Mouse (Mus musculus): ENCODE data around the gene Immp2l.

The Immp2l gene

DNA sequence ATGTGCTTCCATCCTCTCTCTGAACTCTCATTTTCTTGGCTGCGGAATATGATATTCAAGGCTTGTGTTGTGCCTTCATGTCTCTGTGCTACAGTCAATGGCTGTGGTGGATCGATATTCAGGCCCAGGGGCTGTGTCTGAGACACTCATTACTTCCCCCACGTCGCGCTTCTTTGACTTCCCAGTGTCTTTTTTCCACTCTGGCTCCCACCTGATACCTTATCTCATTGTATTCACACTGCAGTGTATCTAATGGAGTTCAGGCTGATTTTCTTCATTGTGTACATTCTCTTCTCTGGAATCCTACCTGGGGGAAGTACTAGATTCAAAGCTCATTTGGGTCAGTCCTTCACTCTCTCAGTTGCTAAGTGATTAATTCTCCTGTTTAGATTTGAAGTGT lies 27.1 kb downstream of the Immp2l start:
- no peak for DNase-seq

DNA sequence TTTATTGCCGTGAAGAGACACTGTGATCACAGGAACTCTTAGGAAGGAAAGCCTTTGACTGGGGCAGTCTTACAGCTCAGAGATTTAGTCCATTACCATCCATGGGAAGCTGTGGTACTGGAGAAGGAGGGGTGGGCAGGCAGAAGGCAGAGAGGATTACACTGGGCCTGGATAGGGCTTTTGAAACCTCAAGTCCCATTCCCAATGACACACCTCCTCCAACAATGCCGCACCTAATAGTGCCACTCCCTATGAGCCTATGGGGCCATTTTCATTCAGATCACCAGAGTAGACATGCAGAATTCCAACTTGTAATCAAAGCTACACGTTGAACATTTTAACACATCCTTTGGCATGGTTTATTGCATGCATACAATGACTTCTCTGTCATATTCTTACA lies 29.0 kb downstream of the Immp2l start:
- no peak for DNase-seq

- no peak for DNase-seq
These were observed 30.3 kb downstream of the Immp2l start for GRCm38 (mm10) chr12:41054006-41054791.

GRCm38 (mm10) chr12:41055941-41056340 lies 32.1 kb downstream of the Immp2l start:
- DNase-seq: no peak

GRCm38 (mm10) chr12:41063281-41063680 lies 39.4 kb downstream of the Immp2l start:
- no peak for DNase-seq

DNA sequence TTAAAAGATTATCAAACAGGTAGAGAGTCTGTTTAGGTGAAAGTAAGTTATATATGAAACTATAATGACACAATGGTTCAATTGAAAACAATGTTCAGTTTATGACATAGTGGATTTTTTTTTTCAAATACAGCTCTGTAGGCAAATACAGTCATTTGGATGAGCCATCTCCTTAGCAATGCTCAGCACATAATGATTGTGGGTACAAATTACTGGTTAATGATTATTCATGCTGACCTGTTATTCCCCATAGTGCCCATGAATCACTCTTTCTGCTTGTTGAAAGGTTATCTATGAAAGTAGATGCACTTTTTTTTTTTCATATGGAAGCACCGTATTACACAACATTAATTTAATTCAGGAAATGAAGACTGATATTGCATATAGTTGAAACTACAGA lies 58.0 kb downstream of the Immp2l start:
- DNase-seq: no peak

- DNase-seq: no peak
These were observed 60.6 kb downstream of the Immp2l start for GRCm38 (mm10) chr12:41084370-41085089.

DNA sequence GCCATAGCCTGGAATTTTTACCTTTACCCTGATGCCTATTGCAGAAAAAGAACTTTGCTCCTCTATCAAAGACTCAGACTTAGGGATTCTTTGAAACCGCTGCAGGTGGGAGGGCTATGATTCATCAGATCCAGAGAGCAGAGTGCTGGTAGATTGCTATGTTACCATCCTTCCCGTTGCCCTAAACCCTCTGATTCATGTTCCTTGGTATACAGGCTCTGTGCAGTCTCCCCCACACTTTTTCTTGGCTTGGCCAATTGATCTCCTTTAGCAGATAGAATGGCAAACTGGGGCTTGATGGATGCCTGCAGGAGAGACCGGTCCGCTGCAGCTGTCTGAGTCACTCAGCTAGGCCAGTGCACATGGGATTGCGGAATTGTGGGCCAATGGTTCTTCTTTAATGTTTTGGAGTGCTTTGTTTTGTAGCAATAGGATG lies 66.1 kb downstream of the Immp2l start:
- peak; percentile 79 for DNase-seq

GRCm38 (mm10) chr12:41090771-41091170 lies 66.9 kb downstream of the Immp2l start:
- DNase-seq: peak; percentile 39

GRCm38 (mm10) chr12:41091316-41091715 lies 67.4 kb downstream of the Immp2l start:
- peak; percentile 31 for DNase-seq

- DNase-seq: peak; percentile 46
These were observed 72.2 kb downstream of the Immp2l start for GRCm38 (mm10) chr12:41096045-41096444.

DNA sequence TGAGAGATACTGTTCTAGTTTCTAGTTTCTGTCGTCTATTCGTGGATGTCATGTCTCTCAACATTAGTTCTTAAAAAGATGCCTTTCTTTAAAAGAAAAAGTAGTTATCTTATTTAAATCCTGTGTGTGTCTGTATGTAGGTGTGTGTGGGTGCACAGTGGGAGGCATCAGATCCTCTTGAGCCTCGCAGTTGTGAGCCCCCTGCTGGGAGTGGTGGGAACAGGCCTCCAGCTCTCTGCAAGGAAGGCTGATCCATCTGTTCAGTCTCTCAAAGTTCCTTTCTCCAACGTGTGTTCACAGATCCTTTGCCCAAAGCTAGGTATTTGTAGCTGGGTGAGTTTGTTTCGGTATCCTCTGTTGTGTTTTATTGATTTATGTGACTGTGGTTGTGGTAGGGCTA lies 73.5 kb downstream of the Immp2l start:
- DNase-seq: peak; percentile 73

DNA sequence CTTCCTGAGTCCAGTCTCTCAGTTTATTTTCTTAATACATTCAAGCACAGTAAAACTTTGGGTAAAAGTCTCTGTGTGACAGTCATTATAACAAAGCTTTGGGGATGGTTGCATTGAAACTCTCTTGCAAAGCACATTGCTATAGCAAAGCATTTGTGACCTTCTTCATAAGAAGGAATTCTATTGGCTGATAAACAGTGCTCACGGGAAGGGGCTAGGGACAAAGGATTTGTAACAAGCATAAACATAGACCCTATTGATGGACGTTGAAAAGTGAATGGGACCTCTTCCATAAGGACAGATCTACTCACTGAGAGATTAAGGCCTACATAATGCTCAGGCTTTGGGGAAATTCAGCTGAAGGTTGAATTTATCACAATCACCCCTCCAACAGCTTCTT lies 85.1 kb downstream of the Immp2l start:
- peak; percentile 21 for DNase-seq

- peak; percentile 58 for DNase-seq
These were observed 87.6 kb downstream of the Immp2l start for GRCm38 (mm10) chr12:41111456-41111855.

DNA sequence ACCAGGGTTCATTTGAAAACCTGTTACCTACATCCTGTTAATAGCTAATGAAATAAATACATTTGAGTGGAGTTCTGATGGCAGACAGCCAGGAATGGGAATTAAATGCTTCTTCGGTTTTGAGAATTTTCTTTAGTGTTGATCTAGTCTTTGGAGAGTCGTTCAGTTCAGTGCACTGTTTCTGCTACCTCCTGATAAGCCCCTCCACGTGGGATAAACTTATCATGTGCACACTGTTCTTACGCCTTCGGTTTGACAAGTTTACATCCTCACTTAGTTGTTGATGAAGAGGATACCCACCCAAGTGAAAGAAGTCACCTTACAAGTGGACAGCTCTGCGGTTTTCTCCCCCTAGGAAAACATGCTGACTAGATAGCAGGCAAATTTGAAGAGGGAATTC lies 88.2 kb downstream of the Immp2l start:
- peak; percentile 36 for DNase-seq

DNA sequence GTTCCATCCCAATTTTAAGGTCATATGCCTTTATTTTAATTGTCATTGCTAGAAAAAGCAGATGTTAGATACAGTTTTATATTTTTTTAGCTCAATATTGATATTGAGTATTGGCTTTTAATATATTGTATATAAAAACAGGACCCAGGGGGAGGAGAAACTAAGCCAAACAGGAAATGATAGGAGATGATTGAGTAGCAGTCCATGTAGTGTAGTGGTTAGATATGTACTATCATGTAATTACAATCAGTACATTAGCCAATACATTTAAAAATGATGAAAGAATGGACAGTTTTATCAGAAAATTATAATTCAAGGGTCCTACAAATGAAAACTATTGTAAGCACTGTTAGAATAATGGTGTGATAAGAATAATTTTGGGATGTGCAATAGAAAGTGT lies 94.5 kb downstream of the Immp2l start:
- peak; percentile 1 for DNase-seq

DNA sequence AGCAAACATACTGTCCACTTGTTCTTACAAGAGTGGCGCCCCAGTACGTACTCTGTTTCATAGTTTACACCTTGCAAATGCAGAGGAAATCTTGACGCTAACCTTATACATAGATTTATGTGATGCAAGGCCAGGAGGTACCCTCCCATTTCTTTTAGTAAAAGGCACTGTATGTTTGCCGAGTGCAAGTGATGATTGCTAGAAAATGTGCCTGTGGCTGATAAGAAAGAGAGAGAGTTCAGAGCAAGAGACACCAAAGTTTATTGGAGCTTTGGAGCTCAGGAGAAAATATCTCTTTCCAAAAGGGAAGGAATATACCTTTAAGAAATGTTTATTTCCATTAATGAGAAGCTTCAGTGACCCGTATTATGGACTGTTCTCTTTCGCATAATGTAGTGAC lies 95.8 kb downstream of the Immp2l start:
- no peak for DNase-seq

DNA sequence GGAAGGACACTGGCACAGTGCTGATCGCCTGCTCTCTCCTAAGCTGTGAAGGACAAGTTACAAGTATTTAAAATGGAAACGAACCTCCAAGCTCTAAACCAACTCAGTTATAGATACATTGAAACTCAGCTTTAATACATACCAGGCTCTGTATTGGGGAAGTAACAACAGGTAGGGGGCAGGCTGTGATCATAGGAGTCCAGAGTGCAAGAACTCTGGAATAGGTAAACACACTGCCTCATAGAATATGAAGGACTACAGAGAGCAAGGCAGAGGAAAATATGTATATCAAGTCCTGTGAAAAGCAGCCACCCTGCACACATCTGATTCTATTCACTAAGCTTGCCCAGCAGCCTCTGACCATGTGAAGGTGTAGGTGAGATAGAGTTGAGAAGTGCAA lies 99.3 kb downstream of the Immp2l start:
- peak; percentile 54 for DNase-seq

DNA sequence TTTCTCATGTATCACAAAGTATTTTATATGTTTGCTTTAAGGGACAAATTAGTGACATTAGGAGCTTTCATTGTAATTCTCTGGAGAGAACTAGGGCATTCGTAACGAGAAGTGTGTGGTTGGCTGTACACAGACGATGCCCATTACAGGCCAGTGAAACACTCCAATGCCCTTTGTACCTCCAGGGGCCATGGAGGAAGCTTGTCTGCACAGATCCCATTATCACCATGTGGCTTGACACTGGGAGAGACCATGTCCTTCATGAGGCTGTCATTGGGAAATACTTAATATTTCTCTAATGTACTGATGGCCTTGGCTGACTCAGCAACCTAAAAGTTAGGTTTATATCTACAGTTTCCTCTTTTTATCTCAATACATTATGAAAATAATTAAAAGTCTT lies 111.0 kb downstream of the Immp2l start:
- DNase-seq: peak; percentile 39

DNA sequence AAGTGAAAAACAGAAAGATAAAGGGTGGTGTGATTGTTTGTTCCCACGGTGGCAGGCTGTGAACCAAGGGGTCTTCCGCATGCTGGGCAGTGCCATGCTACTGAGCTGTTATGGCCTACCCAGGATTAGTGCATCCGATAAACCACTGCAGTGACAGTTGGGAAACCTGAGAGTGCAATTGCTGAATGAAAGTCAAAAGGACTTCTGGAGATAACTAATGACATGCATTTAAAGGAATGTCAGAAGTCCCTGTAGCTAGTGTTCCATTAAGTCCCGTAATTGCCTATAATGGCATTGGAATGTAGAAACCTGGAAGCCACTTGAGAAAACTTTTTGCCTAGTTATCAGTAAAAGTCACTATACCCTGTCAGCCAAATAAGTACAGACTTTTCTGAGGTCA lies 135.7 kb downstream of the Immp2l start:
- no peak for DNase-seq

GRCm38 (mm10) chr12:41167802-41168201 lies 143.9 kb downstream of the Immp2l start:
- DNase-seq: no peak

- no peak for DNase-seq
These were observed 146.2 kb downstream of the Immp2l start for GRCm38 (mm10) chr12:41170051-41170450.

DNA sequence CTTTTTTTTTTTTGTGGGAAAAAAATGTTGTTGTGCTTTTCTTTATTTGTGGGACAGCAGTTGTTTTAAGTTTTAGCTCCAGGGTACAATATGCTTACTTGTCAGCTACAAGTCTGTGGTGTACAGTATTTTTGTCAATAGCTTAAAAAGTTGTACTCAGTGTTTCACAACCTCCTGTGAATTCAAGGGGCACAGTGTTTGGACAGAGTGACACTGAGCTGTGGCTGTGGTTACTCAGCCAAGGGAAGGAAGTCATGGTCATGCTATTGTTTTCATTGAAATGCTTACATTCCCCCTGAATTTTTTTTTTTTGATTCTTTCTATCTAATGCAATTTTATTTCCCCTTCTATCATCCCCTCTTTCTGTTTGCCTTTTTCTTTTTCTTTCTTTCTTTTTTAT lies 159.0 kb downstream of the Immp2l start:
- no peak for DNase-seq

DNA sequence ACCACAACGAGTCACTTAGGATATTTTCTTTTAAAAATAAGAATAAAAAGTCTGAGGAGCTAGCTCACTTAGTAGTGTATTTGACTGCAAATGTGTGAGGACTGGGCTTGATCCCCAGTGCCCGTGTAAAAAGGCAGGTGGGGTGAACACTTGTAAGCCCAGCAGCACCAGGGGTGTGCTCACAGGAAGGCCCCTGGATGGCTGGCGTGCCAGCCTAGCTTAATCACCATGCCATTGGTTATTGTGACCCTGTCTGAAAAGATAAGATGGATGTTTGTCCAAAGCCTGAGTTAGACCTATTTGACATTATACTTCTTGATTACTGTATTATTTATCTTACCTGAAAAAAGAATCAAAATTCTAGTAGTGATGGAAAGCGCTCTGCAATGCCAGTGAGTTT lies 161.2 kb downstream of the Immp2l start:
- no peak for DNase-seq
